Mouse (Mus musculus) midbrain, postnatal 0 days (tissue): ENCODE measurements around the gene Amfr. TPM values are rescaled to one million over a fixed set of nuclear protein-coding genes. Genes with fewer than 3 reads are reported as not detected.
A peak's percentile ranks its signal among the peaks of the same experiment; 100 is the strongest.

ENCODE experiments used
- ATAC-seq: fragments of 200-750 bp; cut with Nextera tagmentation; 2 replicates; pipeline ENCODE4 v1.8.0; 2017; ENCODE audit warnings: moderate number of reproducible peaks, mild to moderate bottlenecking, moderate TSS enrichment, moderate library complexity; ENCODE audit not compliant: low FRiP score
- DNase-seq: peaks from one replicate; pipeline ENCODE4 v3.0.0-alpha.2; 2015; ENCODE audit warnings: low spot score
- H3K27ac ChIP-seq: fragments of 300-500 bp; sonication (generic); 2 replicates; pipeline ENCODE4 v1.5.1; 2014; ENCODE audit warnings: low read depth, mild to moderate bottlenecking, low read length, mixed read lengths
- H3K27me3 ChIP-seq: fragments of 300-500 bp; sonication (generic); 2 replicates; pipeline ENCODE4 v1.6.1; 2014; ENCODE audit warnings: low read length, control low read depth, mixed read lengths; ENCODE audit not compliant: insufficient read depth
- H3K36me3 ChIP-seq: fragments of 300-500 bp; sonication (generic); 2 replicates; pipeline ENCODE4 v1.6.1; 2014; ENCODE audit warnings: low read length, control low read depth, mixed read lengths; ENCODE audit not compliant: insufficient read depth
- H3K4me1 ChIP-seq: fragments of 300-500 bp; sonication (generic); 2 replicates; pipeline ENCODE4 v1.6.1; 2014; ENCODE audit warnings: mild to moderate bottlenecking, control low read depth, antibody characterized with exemption, low read length, mixed read lengths; ENCODE audit not compliant: insufficient read depth
- H3K4me2 ChIP-seq: fragments of 300-500 bp; sonication (generic); 2 replicates; pipeline ENCODE4 v1.6.1; 2014; ENCODE audit warnings: low read depth, mild to moderate bottlenecking, low read length, mixed read lengths; ENCODE audit not compliant: poor library complexity, severe bottlenecking
- H3K4me3 ChIP-seq: fragments of 300-500 bp; sonication (generic); 2 replicates; pipeline ENCODE4 v1.5.1; 2014; ENCODE audit warnings: low read depth, mild to moderate bottlenecking, low read length, moderate library complexity
- H3K9ac ChIP-seq: fragments of 300-500 bp; sonication (generic); replicated peaks from 2 replicates; pipeline ENCODE4 v1.6.1; 2014; ENCODE audit warnings: mild to moderate bottlenecking, low read length, moderate library complexity, mixed read lengths; ENCODE audit not compliant: poor library complexity, severe bottlenecking
- H3K9me3 ChIP-seq: fragments of 300-500 bp; sonication (generic); 2 replicates; pipeline ENCODE4 v1.6.1; 2016; ENCODE audit warnings: low read length, control low read depth
- CTCF ChIP-seq: IDR thresholded peaks from 2 replicates; pipeline ENCODE4 v1.5.1; 2016; ENCODE audit warnings: antibody characterized with exemption, mild to moderate bottlenecking
- WGBS: fragments of 180-500 bp; shearing (Covaris S2); extraction: QIAGEN DNeasy Blood & Tissue Kit; methylation state at CpG from one replicate; pipeline ENCODE4 v1.1.7; 2014; 5-methylcytosine and 5-hydroxymethylcytosine counted together
- polyA plus RNA-seq: library from polyadenylated mRNA; unstranded; fragments of >200 nt; fragmentation: Nextera tagmentation; extraction: Ambion mirVana; gene quantifications from 2 replicates; pipeline ENCODE4 v1.2.1, GENCODE M21; 2015
- total RNA-seq: library from RNA; depleted of rRNA; stranded (reverse); fragments of >200 nt; gene quantifications from 2 replicates; pipeline ENCODE4 v1.2.3, GENCODE M21; 2014; rRNA removed

The Amfr gene
- total RNA-seq = 214 and 227 TPM in 2 replicates
- polyA plus RNA-seq = 80.4 and 84.8 TPM in 2 replicates

GRCm38 (mm10) chr8:94012013-94012951 lies at the start of gene Amfr:
Gene Amfr, minus strand, starts transcription at chr8:94012842.
- H3K4me1 ChIP-seq = peaks cover 12% of the 10 kb centered on the region
- ATAC-seq = peak; percentile 93
- no peak for TF ChIP-seq CTCF
- no peaks in the 10 kb centered on the region for H3K36me3 ChIP-seq
- H3K9ac ChIP-seq = peak within 1 kb of the TSS; percentile 98
- H3K27ac ChIP-seq = peak within 1 kb of the TSS; percentile 97
- DNase-seq = peak; percentile 77
- H3K9me3 ChIP-seq = no peaks in the 10 kb centered on the region
- WGBS = under 1% methylated on average over 82 of the region's 130 CpGs
- peak within 1 kb of the TSS; percentile 98 for H3K4me3 ChIP-seq
- no peaks in the 10 kb centered on the region for H3K27me3 ChIP-seq
- peak within 1 kb of the TSS; percentile 75 for H3K4me2 ChIP-seq

DNA sequence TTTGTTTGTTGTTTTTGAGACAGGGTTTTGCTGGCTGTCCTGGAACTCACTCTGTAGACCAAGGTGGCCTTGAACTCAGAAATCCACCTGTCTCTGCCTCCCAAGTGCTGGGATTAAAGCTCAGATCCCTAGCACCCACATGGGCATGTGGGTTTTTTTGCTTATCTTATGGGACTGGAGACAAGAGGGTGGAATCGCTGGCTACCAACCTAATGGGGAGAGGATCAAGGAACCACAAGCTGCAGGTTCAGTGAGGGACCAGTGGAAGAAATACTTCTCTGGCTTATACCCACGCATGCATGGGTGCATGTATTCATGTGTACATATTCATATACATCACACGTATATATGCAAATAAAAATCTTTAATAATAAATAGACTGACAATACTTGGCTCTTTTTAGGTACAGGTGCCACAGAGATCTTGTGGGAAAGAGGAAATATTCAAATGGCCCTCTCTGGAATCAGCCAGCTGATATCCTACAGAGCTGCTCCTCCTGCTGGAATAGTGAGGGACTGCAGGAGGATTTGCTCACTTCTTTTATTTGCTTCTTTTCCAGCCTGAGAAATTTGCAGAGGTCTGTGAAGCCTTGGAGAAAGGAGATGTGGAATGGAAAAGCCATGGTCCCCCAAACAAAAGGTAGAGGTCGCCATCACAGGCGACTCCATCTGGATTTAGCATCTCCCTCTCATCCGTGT lies 44.7 kb upstream of the Amfr start:
- DNase-seq (peak; percentile 74), ATAC-seq (no peak)
- Histone ChIP-seq H3K9me3 (no peaks in the 10 kb centered on the region), H3K9ac (no peak overlapping the region), H3K36me3 (peaks cover 55% of the 10 kb centered on the region), H3K4me3 (no peak overlapping the region), H3K4me1 (no peaks in the 10 kb centered on the region), H3K27ac (no peak overlapping the region), H3K4me2 (no peak overlapping the region), H3K27me3 (no peaks in the 10 kb centered on the region)
- WGBS = 61% methylated on average over 6 of the region's 6 CpGs
- peak; percentile 89 for TF ChIP-seq CTCF

- Histone ChIP-seq H3K9me3 (no peaks in the 10 kb centered on the region), H3K4me1 (no peaks in the 10 kb centered on the region), H3K27ac (no peak overlapping the region), H3K36me3 (peaks cover 33% of the 10 kb centered on the region), H3K9ac (no peak overlapping the region), H3K4me2 (no peak overlapping the region), H3K27me3 (no peaks in the 10 kb centered on the region), H3K4me3 (no peak overlapping the region)
- no peak for ATAC-seq
- no peak for DNase-seq
- WGBS = 93% methylated on average over 12 of the region's 12 CpGs
- TF ChIP-seq CTCF = no peak
These were observed 40.1 kb upstream of the Amfr start for GRCm38 (mm10) chr8:94052696-94053095.

DNA sequence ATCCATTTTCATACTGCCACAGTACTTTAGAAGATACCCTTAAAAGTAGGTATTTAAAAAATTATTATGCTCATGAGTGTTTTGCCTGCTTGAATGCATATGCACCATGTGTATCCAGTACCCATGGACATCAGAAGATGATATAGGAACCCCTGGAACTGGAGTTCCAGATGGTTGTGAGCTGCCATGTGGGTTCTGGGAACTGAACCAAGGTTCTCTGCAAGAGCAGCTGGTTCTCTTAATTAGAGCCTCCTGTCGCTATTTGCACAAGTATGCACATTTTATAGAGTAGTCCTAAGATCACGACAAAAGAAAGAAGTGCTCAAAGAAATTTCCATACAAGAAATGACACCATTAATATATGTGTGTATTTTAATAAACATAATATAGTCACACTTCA lies 35.2 kb upstream of the Amfr start:
- Histone ChIP-seq H3K4me3 (no peak overlapping the region), H3K9me3 (no peaks in the 10 kb centered on the region), H3K4me2 (no peak overlapping the region), H3K27ac (no peak overlapping the region), H3K9ac (no peak overlapping the region), H3K27me3 (no peaks in the 10 kb centered on the region), H3K4me1 (no peaks in the 10 kb centered on the region), H3K36me3 (peaks cover 16% of the 10 kb centered on the region)
- WGBS = 82% methylated on average over 2 of the region's 2 CpGs
- no peak for ATAC-seq
- peak; percentile 14 for DNase-seq
- no peak for TF ChIP-seq CTCF

DNA sequence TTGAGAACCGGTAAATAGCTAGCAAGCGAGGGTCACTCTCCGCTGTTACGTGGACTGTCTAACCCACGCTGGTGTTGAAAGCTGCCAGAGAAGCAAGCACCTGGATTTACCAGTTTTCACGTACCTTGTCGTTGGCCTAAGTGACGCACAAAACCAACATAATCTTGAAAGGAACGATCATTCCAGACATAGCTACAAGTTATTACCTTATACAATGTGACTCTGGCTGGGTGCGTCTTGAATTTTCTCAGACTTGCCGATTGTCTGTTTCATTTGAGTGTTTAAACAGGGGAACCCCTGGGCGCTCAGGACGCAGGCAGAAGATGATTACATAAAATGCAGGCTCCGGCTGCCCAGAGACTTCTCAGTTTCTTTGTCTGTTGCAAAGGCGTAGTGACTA lies 25.2 kb upstream of the Amfr start:
- H3K4me2 ChIP-seq = peak overlapping the region; percentile 78
- no peak overlapping the region for H3K27ac ChIP-seq
- TF ChIP-seq CTCF = no peak
- peaks cover 7% of the 10 kb centered on the region for H3K4me1 ChIP-seq
- DNase-seq (peak; percentile 2), ATAC-seq (no peak)
- 6% methylated on average over 15 of the region's 15 CpGs for WGBS
- peaks cover 6% of the 10 kb centered on the region; the same call in 1 of the 2 replicates for H3K36me3 ChIP-seq
- peak overlapping the region; percentile 70 for H3K9ac ChIP-seq
- no peaks in the 10 kb centered on the region for H3K27me3 ChIP-seq
- H3K4me3 ChIP-seq = peak overlapping the region; percentile 84
- H3K9me3 ChIP-seq = no peaks in the 10 kb centered on the region
